Comparison of ENCODE assay signal across 18 mouse cellular contexts in genomic region chr6:61931622-61932021, GRCm38 (mm10).
"Had no signal": no experiment of that assay in that cellular context is flagged by ENCODE, and none has a peak within 500 bp of the region (broad histone marks: within the 10 kb centered on the region; RNA-seq: fewer than 3 reads in every experiment).

No protein-coding gene starts in this region.

- ATAC-seq: liver, postnatal 0 days; midbrain, embryonic 16.5 days had no signal

- H3K27me3 ChIP-seq: liver, embryonic 13.5 days; liver, embryonic 15.5 days; midbrain, embryonic 12.5 days; neural tube, embryonic 13.5 days; neural tube, embryonic 15.5 days had no signal

- H3K9ac ChIP-seq: liver, embryonic 13.5 days; liver, embryonic 15.5 days; liver, postnatal 0 days; midbrain, embryonic 12.5 days; neural tube, embryonic 13.5 days; neural tube, embryonic 15.5 days had no signal

- H3K9me3 ChIP-seq: liver, embryonic 13.5 days; liver, embryonic 15.5 days; midbrain, embryonic 10.5 days; midbrain, embryonic 12.5 days; neural tube, embryonic 13.5 days; neural tube, embryonic 15.5 days had no signal

- H3K4me1 ChIP-seq: liver, embryonic 13.5 days; liver, embryonic 15.5 days; midbrain, embryonic 10.5 days; midbrain, embryonic 12.5 days; neural tube, embryonic 13.5 days; neural tube, embryonic 15.5 days had no signal

- H3K36me3 ChIP-seq: liver, embryonic 13.5 days; liver, embryonic 15.5 days; midbrain, embryonic 10.5 days; midbrain, embryonic 12.5 days; neural tube, embryonic 13.5 days; neural tube, embryonic 15.5 days had no signal

- H3K4me3 ChIP-seq: liver, embryonic 13.5 days; liver, embryonic 15.5 days; midbrain, embryonic 10.5 days; midbrain, embryonic 12.5 days; myocyte; neural tube, embryonic 13.5 days; neural tube, embryonic 15.5 days had no signal

- DNase-seq: liver, embryonic 13.5 days; liver, postnatal 0 days; midbrain, embryonic 14.5 days; right cerebral cortex, adult 18-20 months; right cerebral cortex, postnatal 25 days; right cerebral cortex, postnatal 4 days; spleen, adult 18-20 months; thymus, adult 18-20 months; thymus, postnatal 14 days; thymus, postnatal 36 days had no signal

- H3K4me2 ChIP-seq: liver, embryonic 11.5 days; liver, embryonic 13.5 days; liver, embryonic 15.5 days; midbrain, embryonic 12.5 days; neural tube, embryonic 13.5 days; neural tube, embryonic 15.5 days had no signal

- H3K27ac ChIP-seq: liver, embryonic 13.5 days; liver, embryonic 15.5 days; midbrain, embryonic 10.5 days; midbrain, embryonic 12.5 days; neural tube, embryonic 13.5 days; neural tube, embryonic 15.5 days had no signal
